Mouse (Mus musculus): ENCODE data around the gene Cdsn. TPM values are rescaled to one million over a fixed set of nuclear protein-coding genes. Genes with fewer than 3 reads are reported as not detected.

Cdsn gene
- polyA plus RNA-seq, 1 experiment from 2014 or later: not detected

DNA sequence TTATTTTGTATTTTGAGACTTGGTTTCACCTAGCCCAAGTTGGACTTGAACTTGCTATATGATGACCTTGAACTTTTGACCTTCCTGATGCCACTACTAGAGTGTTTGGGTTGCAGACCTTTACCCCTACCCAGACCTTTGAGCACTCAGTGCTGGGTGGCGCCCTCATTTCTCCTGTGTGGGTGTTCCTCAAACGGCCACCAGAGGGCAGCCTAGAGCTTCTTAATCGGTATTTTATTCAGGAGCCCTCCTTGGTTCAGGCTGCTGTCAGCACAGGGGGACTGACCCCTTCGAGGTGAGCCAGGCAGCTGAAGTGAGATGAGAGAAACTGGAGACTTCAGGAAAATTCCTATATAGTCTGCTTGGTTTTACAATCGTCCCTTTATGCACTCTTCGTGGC is 7.2 kb upstream of the Cdsn start:
- no peaks in the 10 kb centered on the region for H3K9me3 ChIP-seq (ENCODE audit: control insufficient read depth, low read length)
- WGBS: 35% methylated on average over 6 of the region's 6 CpGs
- no peak overlapping the region for H3K4me3 ChIP-seq (replicated peaks; ENCODE audit: low read length)
- peak; percentile 26; the same call in 1 of the 2 replicates for ATAC-seq
- H3K27me3 ChIP-seq (replicated peaks; ENCODE audit: control insufficient read depth, insufficient read depth, low read length): no peaks in the 10 kb centered on the region
- no peaks in the 10 kb centered on the region for H3K36me3 ChIP-seq (ENCODE audit: control insufficient read depth, insufficient read depth)
- no peak overlapping the region for H3K4me2 ChIP-seq (ENCODE audit: low read length)
- H3K4me1 ChIP-seq (replicated peaks; ENCODE audit: control insufficient read depth, insufficient read depth, low read length): peaks cover 5% of the 10 kb centered on the region
- no peak overlapping the region for H3K27ac ChIP-seq (ENCODE audit: low read length)
- no peak overlapping the region for H3K9ac ChIP-seq (replicated peaks; ENCODE audit: low read depth, low read length)

DNA sequence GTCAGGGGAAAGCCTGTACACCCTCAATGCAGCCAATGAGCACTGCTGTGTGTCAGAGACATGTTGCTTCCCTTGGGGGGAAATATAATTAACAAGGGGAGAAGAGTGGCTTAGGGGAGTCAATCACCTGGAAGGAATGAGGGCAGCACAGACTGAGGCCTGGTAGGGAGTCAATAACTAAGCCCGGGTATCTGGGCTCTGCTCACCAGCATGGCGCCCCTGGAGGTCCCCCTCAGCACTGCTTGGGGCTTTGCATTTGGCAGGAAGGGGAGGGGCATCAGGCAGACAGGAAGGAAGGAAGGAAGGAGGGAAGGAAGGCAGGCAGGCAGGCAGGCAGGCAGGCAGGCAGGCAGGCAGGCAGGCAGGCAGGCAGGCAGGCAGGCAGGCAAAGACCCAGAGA is 4.5 kb upstream of the Cdsn start:
- H3K27ac ChIP-seq (ENCODE audit: low read length): no peak overlapping the region
- H3K9me3 ChIP-seq (ENCODE audit: control insufficient read depth, low read length): no peaks in the 10 kb centered on the region
- no peaks in the 10 kb centered on the region for H3K36me3 ChIP-seq (ENCODE audit: control insufficient read depth, insufficient read depth)
- peaks cover 10% of the 10 kb centered on the region for H3K4me1 ChIP-seq (replicated peaks; ENCODE audit: control insufficient read depth, insufficient read depth, low read length)
- 47% methylated on average over 2 of the region's 2 CpGs for WGBS
- ATAC-seq: no peak
- no peak overlapping the region for H3K9ac ChIP-seq (replicated peaks; ENCODE audit: low read depth, low read length)
- no peak overlapping the region for H3K4me3 ChIP-seq (replicated peaks; ENCODE audit: low read length)
- no peaks in the 10 kb centered on the region for H3K27me3 ChIP-seq (replicated peaks; ENCODE audit: control insufficient read depth, insufficient read depth, low read length)
- H3K4me2 ChIP-seq (ENCODE audit: low read length): no peak overlapping the region

DNA sequence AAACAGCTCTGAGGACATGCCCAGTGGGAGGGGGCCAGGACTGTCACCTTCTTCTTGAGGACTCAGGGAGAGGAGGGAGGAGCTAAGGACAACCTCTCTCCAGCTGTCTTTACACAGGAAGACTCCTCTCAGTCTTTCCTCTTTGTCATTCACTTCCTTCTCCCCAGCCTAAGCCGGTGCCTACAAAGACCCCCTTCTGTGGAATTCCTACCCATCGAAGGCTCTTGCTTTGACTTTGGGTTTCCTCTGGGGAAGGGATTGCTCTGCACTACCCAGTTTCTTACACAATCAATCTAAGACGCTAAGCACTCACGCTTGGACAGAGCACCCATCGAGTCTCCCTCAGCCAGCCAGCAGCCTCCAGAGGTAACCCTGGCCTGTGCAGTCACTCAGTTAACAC is 3.3 kb upstream of the Cdsn start:
- H3K27me3 ChIP-seq (replicated peaks; ENCODE audit: control insufficient read depth, insufficient read depth, low read length): no peaks in the 10 kb centered on the region
- no peak overlapping the region for H3K4me2 ChIP-seq (ENCODE audit: low read length)
- no peak overlapping the region for H3K4me3 ChIP-seq (replicated peaks; ENCODE audit: low read length)
- no peaks in the 10 kb centered on the region for H3K9me3 ChIP-seq (ENCODE audit: control insufficient read depth, low read length)
- 22% methylated on average over 5 of the region's 5 CpGs for WGBS
- no peak for ATAC-seq
- H3K4me1 ChIP-seq (replicated peaks; ENCODE audit: control insufficient read depth, insufficient read depth, low read length): peaks cover 10% of the 10 kb centered on the region
- no peak overlapping the region for H3K9ac ChIP-seq (replicated peaks; ENCODE audit: low read depth, low read length)
- no peaks in the 10 kb centered on the region for H3K36me3 ChIP-seq (ENCODE audit: control insufficient read depth, insufficient read depth)
- no peak overlapping the region for H3K27ac ChIP-seq (ENCODE audit: low read length)

- Histone ChIP-seq H3K27me3 (replicated peaks; ENCODE audit: control insufficient read depth, insufficient read depth, low read length) (no peaks in the 10 kb centered on the region), H3K9me3 (ENCODE audit: control insufficient read depth, low read length) (no peaks in the 10 kb centered on the region), H3K27ac (ENCODE audit: low read length) (peak overlapping the region; percentile 3; the same call in 1 of the 2 replicates), H3K9ac (replicated peaks; ENCODE audit: low read depth, low read length) (no peak overlapping the region), H3K4me1 (replicated peaks; ENCODE audit: control insufficient read depth, insufficient read depth, low read length) (peaks cover 10% of the 10 kb centered on the region), H3K4me3 (replicated peaks; ENCODE audit: low read length) (no peak overlapping the region), H3K36me3 (ENCODE audit: control insufficient read depth, insufficient read depth) (no peaks in the 10 kb centered on the region), H3K4me2 (ENCODE audit: low read length) (no peak overlapping the region)
- 48% methylated on average over 15 of the region's 15 CpGs for WGBS
- peak; percentile 67 for ATAC-seq
These were observed 2.3 kb upstream of the Cdsn start for GRCm38 (mm10) chr17:35549437-35550142.

- no peak overlapping the region for H3K9ac ChIP-seq (replicated peaks; ENCODE audit: low read depth, low read length)
- H3K36me3 ChIP-seq (ENCODE audit: control insufficient read depth, insufficient read depth): no peaks in the 10 kb centered on the region
- no peaks in the 10 kb centered on the region for H3K27me3 ChIP-seq (replicated peaks; ENCODE audit: control insufficient read depth, insufficient read depth, low read length)
- H3K4me3 ChIP-seq (replicated peaks; ENCODE audit: low read length): no peak overlapping the region
- H3K4me1 ChIP-seq (replicated peaks; ENCODE audit: control insufficient read depth, insufficient read depth, low read length): peaks cover 10% of the 10 kb centered on the region
- peak overlapping the region; percentile 3; the same call in 1 of the 2 replicates for H3K27ac ChIP-seq (ENCODE audit: low read length)
- ATAC-seq: no peak
- H3K9me3 ChIP-seq (ENCODE audit: control insufficient read depth, low read length): no peaks in the 10 kb centered on the region
- 96% methylated on average over 4 of the region's 4 CpGs for WGBS
- no peak overlapping the region for H3K4me2 ChIP-seq (ENCODE audit: low read length)
These were observed 1.8 kb upstream of the Cdsn start for GRCm38 (mm10) chr17:35550143-35550494.

- peaks cover 10% of the 10 kb centered on the region for H3K4me1 ChIP-seq (replicated peaks; ENCODE audit: control insufficient read depth, insufficient read depth, low read length)
- no peak overlapping the region for H3K4me3 ChIP-seq (replicated peaks; ENCODE audit: low read length)
- ATAC-seq: no peak
- 64% methylated on average over 8 of the region's 8 CpGs for WGBS
- no peaks in the 10 kb centered on the region for H3K36me3 ChIP-seq (ENCODE audit: control insufficient read depth, insufficient read depth)
- no peaks in the 10 kb centered on the region for H3K9me3 ChIP-seq (ENCODE audit: control insufficient read depth, low read length)
- no peak overlapping the region for H3K4me2 ChIP-seq (ENCODE audit: low read length)
- H3K27ac ChIP-seq (ENCODE audit: low read length): no peak overlapping the region
- no peaks in the 10 kb centered on the region for H3K27me3 ChIP-seq (replicated peaks; ENCODE audit: control insufficient read depth, insufficient read depth, low read length)
- H3K9ac ChIP-seq (replicated peaks; ENCODE audit: low read depth, low read length): no peak overlapping the region
These were observed 1.1 kb upstream of the Cdsn start for GRCm38 (mm10) chr17:35550871-35551270.

DNA sequence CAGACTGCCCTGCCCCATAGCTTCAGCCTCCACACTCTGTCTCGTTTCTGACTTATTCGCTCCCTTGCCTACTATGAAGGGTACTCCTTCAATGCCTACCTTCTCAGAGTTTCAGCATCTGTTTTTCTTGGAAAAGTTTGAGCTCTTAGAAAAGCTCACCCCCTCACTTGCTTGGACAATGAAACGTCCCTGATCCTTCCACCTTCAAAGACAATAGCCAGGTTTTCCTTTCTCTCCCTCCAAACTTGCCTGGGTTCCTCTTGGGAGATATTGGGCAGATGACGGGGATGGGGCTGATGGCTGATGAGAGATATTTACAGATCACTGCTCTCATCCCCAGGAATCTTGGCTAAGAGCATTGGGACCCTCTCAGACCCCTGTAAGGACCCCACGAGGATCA is 2.4 kb downstream of the Cdsn start:
- Histone ChIP-seq H3K27me3 (replicated peaks; ENCODE audit: control insufficient read depth, insufficient read depth, low read length) (no peaks in the 10 kb centered on the region), H3K4me2 (ENCODE audit: low read length) (no peak overlapping the region), H3K9ac (replicated peaks; ENCODE audit: low read depth, low read length) (no peak overlapping the region), H3K9me3 (ENCODE audit: control insufficient read depth, low read length) (no peaks in the 10 kb centered on the region), H3K4me1 (replicated peaks; ENCODE audit: control insufficient read depth, insufficient read depth, low read length) (peaks cover 8% of the 10 kb centered on the region), H3K4me3 (replicated peaks; ENCODE audit: low read length) (no peak overlapping the region), H3K36me3 (ENCODE audit: control insufficient read depth, insufficient read depth) (no peaks in the 10 kb centered on the region), H3K27ac (ENCODE audit: low read length) (no peak overlapping the region)
- 77% methylated on average over 5 of the region's 5 CpGs for WGBS
- no peak for ATAC-seq

DNA sequence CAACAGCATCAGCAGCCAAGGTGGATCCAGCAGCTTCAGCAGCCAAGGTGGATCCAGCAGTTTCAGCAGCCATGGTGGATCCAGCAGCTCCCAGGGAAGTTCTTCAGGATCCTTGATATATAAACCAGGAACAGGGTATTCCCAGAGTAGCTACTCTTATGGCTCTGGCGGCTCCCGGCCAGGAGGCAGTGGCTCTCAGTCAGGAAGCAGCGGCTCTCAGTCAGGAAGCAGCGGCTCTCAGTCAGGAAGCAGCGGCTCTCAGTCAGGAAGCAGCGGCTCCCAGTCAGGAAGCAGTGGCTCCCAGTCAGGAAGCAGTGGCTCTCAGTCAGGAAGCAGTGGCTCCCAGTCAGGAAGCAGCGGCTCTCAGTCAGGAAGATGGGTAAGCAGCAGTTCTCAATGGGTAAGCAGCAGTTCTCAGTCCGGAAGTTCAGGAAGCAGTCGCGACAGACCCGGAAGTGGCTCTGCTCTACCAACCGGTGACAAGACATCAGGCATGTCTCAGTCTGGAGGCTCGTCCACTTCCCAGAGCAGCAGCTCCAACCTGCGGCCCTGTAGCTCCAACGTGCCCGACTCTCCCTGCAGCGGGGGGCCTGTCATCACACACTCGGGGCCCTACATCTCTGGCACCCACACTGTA is 3.0 kb downstream of the Cdsn start:
- Histone ChIP-seq H3K4me1 (replicated peaks; ENCODE audit: control insufficient read depth, insufficient read depth, low read length) (peaks cover 3% of the 10 kb centered on the region), H3K4me3 (replicated peaks; ENCODE audit: low read length) (no peak overlapping the region), H3K27ac (ENCODE audit: low read length) (no peak overlapping the region), H3K36me3 (ENCODE audit: control insufficient read depth, insufficient read depth) (no peaks in the 10 kb centered on the region), H3K9me3 (ENCODE audit: control insufficient read depth, low read length) (no peaks in the 10 kb centered on the region), H3K4me2 (ENCODE audit: low read length) (no peak overlapping the region), H3K27me3 (replicated peaks; ENCODE audit: control insufficient read depth, insufficient read depth, low read length) (no peaks in the 10 kb centered on the region), H3K9ac (replicated peaks; ENCODE audit: low read depth, low read length) (no peak overlapping the region)
- no peak for ATAC-seq
- WGBS: 95% methylated on average over 18 of the region's 18 CpGs

DNA sequence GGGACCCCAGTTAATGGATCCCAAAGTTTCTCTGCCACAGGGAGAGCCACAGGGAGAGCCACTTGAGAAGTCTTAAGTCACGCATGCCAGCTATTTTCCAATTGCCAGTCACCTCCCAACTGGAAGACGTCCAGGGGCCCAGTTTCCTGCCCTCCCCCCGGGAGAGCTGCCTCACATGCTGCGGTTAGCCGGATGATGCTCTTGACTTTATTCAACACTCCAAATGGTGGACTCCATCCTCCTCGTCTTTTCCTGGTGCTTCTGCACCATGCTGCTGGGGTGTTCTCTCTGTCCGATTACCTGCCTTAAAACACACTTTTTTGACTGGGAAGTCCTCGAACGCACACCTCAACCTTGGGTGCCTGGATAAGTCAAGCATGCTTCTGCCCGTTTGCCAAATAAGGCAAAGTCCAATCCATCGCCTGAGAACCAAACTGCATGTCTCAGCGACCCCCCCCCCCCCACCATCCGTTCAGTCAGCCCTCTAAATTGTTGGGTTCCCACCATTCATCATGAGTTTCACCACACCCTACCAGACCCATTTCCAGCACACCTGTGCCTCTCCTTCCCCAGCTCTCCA is 4.3 kb downstream of the Cdsn start:
- no peaks in the 10 kb centered on the region for H3K36me3 ChIP-seq (ENCODE audit: control insufficient read depth, insufficient read depth)
- H3K4me3 ChIP-seq (replicated peaks; ENCODE audit: low read length): no peak overlapping the region
- ATAC-seq: no peak
- no peak overlapping the region for H3K4me2 ChIP-seq (ENCODE audit: low read length)
- no peaks in the 10 kb centered on the region for H3K9me3 ChIP-seq (ENCODE audit: control insufficient read depth, low read length)
- 92% methylated on average over 13 of the region's 13 CpGs for WGBS
- H3K4me1 ChIP-seq (replicated peaks; ENCODE audit: control insufficient read depth, insufficient read depth, low read length): no peaks in the 10 kb centered on the region
- no peak overlapping the region for H3K27ac ChIP-seq (ENCODE audit: low read length)
- H3K27me3 ChIP-seq (replicated peaks; ENCODE audit: control insufficient read depth, insufficient read depth, low read length): no peaks in the 10 kb centered on the region
- no peak overlapping the region for H3K9ac ChIP-seq (replicated peaks; ENCODE audit: low read depth, low read length)

Data from forebrain, embryonic 16.5 days (tissue).